Mouse (Mus musculus) hindlimb bud, embryonic 11.5 days (tissue): Measurements from ENCODE around the gene Aes.

Source experiments
- DNase-seq: peaks from one replicate; pipeline ENCODE4 v3.0.0-alpha.2; 2012; ENCODE audit warnings: low read depth, low spot score; ENCODE audit errors: extremely low spot score

The Aes gene

DNA sequence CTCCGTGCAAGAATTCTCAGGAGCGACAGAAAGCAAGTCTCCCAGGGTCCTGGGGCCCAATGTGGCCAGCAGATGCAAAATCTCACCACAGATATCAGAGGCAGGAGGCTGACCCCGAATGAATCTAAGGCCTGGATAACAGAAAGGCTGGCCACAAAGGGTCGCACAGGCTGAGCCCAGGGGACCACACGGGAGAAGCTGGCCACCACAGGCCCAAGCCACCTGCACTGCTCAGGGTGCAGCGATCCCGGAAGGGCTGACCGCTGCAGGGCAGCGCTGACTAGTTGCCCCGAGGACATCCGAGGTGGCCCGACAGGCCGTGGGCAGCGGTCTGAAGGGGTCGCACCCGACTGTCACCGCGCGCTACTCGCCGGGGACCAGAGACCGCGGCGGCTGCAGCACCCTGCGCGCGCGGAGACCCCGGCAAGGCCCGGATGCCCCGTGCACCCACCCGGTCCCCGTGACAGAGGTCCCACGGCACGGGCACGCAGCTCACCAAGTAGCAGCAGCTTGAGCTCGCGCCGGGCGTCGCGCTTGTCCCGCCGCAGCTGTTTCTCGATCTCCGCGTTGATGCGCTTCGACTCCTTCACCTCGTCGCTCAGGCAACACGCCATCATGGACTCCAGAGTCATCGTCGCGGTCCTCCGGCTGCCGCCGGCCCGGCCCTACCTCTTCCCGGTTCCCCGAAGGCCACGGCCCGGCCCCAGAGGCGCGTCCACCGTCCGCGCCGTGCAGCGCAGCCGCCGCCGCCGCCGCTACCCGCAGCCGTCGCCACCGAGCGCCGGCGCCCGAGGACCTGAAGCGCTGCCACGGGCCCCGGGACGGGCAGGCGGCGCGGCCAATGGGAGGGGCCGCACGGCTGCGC lies 14.8 kb upstream of the Aes start:
- no peak for DNase-seq

DNA sequence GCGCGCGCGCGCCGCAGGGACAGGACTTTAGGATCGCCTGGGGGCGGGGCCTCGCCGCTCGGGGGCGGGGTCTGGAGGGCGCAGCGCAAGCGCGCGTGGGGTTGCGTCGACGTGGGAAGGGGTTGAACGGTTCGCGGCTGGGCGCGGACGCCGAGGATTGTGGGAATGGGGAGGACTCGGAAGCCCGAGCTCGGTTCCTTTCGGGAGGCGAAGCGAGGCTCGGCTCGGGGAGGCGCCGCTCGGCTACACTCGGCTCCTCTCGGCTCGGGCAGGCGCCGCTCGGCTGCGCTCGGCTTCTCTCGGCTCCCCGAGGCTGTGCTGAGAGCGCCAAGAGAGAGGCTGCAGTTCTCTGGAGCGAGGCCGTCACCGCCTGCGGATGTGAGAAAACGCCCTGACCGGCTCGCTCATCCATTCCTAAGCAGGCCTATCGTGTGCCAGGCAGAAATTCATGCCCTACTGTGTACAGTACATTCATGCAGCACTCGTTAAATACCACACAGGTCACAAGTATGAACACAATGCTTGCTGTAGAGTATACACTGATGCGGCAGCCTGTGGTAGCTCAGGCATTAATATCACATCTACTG lies 14.0 kb upstream of the Aes start, which contains the start of gene Gna11:
Gene Gna11, minus strand, starts transcription at position 30 of the 587 bp plus-strand sequence.
- peak; percentile 89 for DNase-seq

DNA sequence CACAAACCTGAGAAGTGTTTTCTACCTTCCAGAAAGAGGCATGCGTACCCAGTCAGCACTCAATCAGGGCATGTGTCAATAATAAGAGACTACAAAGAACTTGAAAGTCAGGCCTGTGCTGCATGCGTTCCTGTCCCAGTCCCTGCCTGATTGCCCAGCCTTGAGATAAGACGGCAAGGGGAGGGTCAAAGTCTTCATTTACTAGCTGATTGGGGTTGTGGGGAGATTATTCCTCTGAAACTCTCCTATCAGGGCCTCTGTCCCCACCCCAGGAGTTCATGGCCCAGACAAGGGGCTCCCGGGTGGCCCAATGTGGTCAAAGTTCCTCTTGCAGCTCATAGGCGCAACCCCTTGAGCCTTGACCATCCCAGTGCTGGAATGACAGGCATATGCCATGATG lies 13.0 kb upstream of the Aes start:
- no peak for DNase-seq

DNA sequence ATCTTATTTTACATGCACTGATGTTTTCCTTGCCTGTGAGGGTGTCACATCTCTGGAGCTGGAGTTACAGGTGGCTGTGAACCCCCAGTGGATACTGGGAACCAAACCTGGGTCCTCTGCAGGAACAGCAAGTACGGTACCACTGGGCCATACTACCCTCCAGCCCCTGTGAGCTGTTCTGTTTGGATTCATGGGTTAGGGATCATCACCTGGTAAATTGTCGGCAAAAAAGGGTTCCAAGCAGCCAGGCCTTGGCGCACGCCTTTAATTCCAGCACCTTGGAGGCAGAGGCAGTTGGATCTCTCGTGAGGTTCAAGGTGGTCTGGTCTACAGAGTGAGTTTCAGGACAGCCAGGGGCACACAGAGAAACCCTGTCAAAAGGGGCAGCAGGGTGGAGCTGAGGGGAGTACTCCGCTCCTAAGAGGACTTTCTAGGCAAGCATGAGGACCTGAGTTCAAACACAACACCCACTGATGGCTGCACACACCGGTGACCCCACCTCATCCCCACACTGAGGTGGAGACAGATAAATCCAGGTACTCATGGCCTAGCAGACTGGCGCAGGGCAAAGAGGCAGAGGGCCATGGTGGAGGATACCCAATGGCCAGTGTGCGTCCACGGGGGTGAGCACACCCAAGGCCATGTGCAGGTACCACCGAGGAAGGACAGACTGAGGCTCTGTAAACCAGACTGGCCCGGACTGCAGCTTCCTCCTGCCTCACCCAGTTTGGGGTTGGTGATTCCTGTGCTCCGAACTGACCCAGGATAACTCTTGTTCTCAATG lies 12.3 kb upstream of the Aes start:
- DNase-seq: no peak

DNA sequence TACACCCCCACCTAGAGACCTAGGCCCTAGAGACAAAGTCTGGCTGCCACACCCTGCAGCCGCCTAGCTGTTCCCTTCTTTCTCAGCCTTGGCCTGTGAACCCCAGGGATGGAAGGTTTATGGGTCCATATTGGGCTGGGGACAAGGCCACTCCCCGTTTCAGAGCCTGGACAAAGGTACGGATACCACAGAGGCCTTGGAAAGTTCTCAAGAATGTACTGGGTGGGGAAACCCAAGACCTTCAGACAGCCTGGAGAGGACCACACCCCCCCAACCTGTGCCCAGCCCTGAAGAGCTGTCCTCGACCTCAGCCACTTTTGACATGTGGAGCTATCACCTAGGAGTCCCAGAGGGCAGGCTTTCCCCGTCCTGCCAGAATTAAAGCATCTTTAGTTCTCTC lies 10.3 kb upstream of the Aes start:
- no peak for DNase-seq

DNA sequence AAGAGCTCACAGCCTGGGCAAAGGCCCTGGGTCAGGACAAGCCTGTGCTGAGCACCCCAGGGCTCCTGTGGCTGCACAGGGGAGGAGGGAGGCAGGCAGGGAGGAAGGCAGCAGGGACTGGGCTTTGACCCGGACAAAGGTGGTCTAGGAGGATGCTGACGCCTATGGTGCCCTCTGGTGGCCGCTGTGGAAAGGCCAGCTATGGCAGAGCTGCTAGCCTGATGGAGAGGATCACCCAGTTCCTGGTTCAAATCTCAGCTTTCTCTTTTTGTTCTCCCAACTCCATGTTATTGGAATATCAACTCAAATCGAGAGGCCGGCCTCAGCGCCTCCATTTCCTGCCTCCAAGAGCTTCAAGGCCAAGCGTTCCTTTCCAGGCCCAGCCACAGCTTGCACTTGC lies 9.0 kb upstream of the Aes start:
- DNase-seq: no peak

DNA sequence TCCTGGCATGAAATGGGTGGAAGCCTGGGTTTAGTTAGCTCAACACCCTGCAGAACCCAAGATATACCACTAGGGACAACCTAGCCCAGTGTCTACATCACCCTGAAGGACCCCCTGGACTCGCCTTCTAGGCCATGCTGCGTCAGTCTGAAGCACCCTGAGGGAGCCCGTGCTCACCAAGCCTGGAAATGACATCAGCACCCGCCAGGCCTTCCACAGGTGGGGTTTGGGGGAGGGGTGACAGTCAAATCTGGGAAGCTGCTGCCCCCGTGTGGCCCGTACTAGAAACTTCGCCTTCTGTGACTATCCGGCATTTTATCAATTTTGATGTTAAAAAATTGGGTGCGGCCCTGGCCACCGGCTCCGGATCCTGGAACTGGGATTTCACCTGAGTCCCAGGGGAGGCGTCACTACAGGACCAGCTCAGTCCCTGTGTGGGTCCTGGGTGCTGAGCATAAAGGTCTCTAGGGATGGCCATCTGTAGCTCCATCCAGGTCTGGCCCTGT lies 7.6 kb upstream of the Aes start:
- no peak for DNase-seq

DNA sequence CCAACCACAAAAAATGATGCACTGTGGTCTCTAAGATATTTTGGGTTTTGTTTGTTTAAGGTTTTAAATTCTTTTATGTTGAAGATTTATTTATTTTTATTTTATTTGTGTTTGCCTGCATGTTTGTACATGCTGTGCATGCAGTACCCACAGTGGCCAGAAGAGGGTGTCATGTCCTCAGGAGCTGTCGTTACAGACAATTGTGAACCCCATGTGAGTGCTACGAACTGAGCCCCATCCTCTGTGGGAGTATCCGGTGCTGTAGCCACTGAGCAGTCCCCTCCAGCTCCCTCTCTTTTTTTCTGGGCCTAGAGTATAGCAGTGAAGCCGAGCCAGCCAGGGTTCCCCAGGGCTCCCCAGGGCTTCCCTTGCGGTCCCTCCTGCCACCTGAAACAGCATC lies 6.1 kb upstream of the Aes start:
- DNase-seq: no peak

DNA sequence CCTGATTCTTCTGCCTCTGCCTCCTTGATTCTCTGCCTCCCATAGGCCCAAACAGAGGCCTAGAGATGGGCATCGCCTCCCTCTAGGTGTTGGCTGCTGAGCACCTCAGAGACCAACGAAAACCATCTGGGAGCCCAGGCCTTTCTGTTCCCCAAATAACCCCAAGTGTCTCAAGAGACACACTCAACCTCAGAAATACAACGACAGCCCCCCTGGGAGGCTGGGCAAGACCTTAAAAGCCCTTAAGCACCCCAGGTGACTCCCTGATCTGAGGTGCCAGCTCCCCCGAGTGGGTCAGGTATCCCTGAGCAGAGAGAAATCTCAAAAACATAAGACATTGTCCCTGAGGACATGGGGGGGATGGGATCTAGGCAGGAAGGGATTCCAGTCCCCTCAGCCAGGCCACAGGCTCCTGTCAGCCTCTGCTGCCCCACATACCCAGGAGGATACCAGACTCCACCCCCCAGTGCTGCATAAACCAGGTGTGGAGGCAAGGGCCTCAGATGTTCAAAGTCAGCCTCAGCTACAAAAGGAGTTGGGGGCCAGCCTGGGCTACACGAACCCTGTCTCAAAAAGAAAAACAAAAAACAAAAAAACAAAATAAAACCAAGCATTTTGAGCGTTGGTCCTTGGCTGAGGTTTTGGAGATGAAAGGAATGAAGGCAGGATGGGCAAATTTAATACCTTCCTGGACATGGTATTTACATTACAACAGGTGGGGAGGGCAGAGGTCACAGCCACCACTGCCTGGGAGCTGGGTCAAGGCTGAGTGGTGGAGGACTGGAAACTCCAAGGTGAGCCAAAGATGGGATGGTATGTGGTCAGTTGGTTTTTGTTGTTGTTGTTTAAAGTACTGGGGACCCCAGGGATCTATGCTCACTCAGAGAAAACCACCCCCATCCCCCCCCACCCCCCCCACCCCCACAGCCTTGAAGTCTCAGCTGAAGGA lies 5.2 kb upstream of the Aes start:
- no peak for DNase-seq

DNA sequence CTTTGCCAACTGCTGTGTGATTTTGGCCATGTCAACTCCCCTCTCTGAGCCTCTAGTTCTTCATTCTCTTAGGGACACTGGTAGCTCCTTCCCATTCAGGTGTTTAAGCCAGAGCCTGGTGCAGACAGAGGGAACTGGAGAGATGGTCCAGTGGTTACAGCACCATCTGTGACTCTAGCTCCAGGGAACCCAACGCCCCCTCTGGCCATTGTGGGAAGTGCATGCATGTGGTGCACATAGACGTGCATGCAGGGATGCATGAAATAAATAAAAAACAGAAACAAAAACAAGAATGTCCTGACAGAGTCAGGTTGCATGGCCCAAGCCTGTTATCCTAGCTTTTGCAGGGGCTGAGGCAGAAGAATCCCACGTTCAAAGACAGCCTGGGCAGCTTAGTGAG lies 3.0 kb upstream of the Aes start:
- no peak for DNase-seq

DNA sequence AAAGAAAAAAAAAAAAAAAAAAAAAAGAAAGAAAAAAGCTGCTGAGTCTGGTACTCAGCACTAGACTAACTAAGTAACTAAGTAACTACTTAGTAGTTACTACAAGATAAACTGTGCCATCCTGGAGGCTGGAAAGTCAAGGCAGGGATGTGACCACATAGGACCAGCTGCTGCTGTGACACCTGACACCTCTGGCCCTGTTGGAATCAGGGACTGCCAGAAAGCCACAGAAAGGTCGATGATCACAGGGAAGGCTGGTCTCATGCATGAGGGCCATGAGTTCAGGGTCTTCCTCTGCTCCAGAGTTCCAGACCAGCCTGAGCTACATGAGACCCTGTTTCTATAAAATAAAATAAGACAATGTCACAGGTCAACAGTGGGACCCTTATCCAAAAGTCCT lies 1.8 kb upstream of the Aes start:
- no peak for DNase-seq

DNA sequence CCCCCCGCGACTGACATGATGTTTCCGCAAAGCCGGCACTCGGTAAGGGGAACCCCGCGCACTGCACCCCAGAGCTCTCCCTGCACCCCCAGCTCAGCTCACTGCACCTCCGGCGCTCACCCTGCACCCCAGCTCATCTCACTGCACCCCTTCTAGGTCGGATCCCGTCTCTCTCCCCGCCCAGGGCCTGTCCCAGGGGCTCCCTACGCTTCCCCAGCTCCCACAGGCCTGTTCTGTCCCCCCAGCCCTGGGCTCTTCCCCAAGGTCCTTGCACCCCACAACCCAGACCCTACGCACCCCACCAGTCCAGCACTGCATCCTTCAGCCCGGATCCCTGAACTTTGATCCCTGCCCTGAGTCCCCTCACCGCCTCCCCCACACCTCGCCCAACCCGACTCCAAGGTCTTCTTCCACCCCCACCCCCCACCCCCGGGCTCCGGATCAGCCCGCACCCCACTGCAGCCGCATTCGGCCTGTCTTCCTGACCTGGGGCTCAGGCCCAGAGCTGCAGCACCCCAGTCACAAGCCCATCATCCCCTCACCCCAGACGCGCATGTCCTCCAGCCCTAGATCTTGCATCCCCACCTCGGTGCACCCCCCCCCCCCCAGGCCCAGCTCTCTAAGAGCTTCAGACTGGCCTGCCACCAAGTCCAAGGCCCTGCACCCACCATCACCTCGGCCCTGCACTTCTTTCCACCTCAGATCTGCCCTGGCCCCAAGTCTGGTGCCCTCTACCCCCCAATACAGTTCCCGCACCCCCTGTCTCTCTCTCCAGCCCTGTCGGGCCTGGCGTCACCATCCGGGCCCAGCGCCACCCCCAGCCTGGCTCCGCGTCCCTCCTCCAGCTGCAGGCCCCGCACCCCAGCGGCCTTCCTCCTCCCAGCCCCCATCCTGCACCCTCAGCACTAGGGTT lies 595 bp downstream of the Aes start:
- no peak for DNase-seq

DNA sequence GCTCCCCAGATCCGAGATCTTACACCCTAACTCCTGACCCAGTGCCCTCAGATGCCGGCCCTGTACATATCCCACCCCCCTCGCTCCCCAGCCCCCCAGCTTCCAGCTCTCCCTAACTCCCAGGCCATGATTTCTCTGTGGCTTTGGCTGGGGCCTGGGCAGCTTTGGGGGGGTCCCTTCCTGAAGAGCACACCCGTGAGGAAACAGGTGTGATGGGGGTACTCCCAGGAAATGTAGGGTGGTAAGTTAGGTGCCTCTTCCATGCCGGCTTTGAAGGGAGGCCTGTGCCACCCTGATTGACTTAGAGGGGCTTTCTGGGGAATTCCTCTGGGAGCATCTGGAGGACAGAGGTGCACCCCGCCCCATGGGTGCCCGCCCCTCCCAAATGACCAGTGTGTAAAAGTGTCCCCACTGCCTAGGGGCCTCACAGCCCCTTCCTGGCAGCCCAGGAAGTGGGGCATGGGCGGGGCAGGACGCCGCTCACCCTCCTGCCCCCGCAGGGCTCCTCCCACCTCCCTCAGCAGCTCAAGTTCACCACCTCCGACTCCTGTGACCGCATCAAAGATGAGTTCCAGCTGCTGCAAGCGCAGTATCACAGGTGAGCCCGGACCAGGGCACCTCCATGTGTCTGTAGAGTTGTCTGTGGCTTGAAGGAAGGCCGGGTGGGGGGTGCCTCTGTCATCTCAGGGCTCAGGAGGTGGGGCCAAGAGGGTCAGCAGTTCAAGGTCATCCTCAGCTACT lies 1.6 kb downstream of the Aes start:
- DNase-seq: no peak

DNA sequence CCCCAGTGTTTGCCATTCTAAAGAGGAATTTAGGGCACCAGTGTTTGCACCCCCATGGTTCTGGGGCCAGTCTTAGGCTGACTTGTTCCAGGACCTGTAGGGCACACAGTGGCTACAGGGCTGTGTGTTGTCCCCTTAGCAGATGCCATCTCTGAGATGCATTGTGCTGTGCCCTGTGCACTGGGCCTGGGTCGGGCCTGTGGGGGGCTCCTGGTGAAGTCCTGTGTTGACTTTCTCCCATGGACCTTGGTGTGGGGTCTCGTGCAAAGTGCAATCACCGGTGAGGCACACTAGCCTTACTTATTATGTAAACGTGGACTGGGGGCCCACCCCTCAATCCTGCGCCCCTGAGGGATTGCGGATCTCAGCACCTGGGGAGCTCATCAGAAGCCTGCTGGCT lies 3.1 kb downstream of the Aes start:
- DNase-seq: no peak

DNA sequence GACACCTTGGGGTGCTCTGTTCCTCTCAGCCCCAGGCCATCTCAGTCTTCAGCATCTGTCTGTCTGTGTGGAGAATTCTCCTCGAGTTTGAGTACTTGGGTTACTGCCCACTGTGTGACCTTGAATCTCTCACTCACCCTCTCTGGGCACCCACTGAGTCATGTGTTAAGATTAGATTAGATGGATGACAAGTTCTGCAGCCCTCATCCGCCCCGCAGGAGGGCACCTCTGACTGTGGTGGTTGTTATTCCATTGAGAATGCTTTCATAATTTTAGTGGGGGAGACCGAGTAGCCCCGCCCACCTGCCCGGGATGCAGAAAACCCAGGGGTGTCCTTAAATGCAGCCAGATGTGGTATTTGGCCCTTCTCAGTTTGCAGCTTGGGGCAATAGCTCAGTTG lies 4.2 kb downstream of the Aes start:
- no peak for DNase-seq

DNA sequence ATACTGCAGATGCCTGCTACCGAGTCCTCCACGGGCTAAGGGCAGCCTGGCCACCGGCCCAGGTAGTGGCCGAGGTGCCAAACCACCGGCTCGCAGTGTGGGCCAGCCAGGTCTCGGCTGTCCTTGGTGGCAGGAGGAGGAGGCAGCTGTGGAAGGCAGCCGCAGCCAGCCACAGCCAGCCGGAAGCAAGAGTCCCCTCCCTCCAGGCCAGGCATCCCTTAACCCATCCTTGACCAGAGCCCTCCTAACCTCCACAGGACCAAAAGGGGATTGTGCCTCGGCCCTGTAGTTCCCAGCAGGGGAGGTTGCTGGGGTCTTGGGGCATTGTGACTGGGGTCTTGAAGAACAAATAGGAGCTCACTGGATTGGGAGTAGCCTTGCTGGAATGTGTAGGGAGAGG lies 4.9 kb downstream of the Aes start:
- DNase-seq: no peak

DNA sequence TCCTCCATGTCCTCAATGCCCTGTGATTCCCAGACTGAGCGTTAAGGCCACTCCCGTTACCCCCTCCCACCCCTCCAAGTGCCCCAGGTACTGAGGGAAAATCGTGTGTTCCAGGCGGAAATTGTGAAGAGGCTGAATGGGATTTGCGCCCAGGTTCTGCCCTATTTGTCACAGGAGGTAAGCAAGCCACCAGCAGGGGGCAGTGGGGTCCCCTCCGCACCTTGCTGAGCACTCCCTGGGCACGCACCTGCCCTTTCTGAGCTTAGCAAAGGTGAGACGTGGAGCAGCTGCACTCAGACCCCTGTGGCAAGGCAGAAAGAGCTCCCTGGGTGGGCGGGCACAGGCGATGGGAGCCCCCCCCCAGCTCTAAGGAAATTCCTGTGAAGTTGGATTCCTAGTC lies 5.4 kb downstream of the Aes start:
- DNase-seq: no peak

DNA sequence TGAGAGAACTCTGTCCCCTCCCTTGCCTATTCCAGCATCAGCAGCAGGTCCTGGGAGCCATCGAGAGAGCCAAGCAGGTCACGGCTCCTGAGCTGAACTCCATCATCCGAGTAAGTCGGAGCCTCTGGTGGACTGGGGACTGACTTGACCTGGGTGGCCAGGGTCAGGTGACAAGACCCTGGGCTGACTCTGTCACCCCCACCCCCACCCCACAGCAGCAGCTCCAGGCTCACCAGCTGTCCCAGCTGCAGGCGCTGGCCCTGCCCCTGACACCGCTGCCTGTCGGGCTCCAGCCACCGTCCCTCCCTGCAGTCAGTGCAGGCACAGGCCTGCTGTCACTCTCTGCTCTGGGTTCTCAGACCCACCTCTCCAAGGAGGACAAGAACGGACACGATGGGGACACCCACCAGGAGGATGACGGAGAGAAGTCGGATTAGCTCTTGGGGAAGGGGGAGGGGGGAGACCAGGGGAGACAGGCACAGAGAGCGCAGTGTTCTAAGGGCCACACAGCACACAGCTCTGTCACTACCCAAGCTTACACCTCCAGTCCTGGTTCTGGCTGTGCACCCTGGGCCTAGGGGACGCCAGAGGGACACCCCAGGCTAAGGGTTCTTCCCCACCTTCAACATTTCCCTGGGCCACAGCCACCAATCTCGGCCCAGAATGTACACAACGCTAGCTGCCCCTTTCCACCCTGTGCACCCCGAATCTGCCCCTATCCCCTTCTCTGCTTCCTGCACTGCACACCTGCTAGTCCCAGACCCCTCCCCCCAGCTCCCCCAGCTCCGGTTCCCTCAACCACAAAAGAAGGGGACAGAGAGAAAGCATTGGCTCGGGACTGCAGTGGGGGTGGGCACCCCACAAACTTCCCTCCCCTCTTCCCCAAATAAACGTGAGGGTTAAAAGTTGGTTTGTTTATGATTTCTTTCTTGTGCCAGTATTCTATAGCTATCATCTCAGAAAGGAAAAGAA lies 6.3 kb downstream of the Aes start:
- DNase-seq: no peak
